Mouse (Mus musculus): ENCODE results near the gene Csnk2a1. TPM values are rescaled to one million over a fixed set of nuclear protein-coding genes. Genes with fewer than 3 reads are reported as not detected.

Gene Csnk2a1
- polyA plus RNA-seq, 1 experiment from 2014 or later, result 87.0 TPM

DNA sequence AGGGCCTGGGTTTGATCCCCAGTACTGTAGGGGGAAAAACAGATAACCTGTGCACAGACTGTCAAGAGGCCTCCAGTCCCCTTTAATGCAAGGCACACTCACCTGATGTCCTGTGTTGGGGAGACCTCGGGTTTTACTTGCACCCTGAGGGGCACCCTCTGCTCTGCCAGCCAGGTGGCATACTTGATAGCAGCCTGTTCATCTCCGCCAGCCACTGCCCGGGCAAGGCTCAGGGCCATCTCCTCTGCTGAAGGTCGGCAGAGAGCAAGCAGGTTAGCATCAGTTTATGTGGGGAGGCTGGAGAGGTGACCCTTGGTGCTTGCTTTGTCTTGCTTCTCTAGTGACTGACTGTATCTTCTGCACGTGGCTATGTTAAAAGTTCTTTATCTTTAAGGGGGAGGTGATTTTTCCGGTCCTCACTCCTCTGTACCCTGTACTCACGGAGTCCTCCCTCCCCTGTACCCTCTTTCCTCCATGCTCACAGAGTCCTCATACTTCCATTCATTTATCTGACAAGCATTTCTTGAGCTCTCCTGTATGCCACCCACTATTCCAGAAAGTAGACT lies 104.3 kb downstream of the Csnk2a1 start:
- Histone ChIP-seq H3K9me3 (no peaks in the 10 kb centered on the region), H3K4me2 (replicated peaks) (peak overlapping the region; percentile 80), H3K4me1 (peaks cover 15% of the 10 kb centered on the region), H3K27me3 (replicated peaks) (no peaks in the 10 kb centered on the region), H3K4me3 (no peak overlapping the region), H3K36me3 (peaks cover 30% of the 10 kb centered on the region), H3K27ac (no peak overlapping the region), H3K9ac (peak overlapping the region; percentile 83; the same call in 1 of the 2 replicates)
- 74% methylated on average over 7 of the region's 7 CpGs for WGBS
- no peak for ATAC-seq (ENCODE audit: low FRiP score, low read depth)

Other genes starting within 250 kb of the Csnk2a1 start
- gene Fam110a, start 246.6 kb upstream of the Csnk2a1 start, polyA plus RNA-seq (2016; fragmentation: Nextera tagmentation; extraction: Ambion mirVana), result 91.5 and 94.3 TPM in 2 replicates
- gene Slc52a3, start 230.3 kb upstream of the Csnk2a1 start, polyA plus RNA-seq (2016; fragmentation: Nextera tagmentation; extraction: Ambion mirVana), result 1.1 and 1.3 TPM in 2 replicates
- 34.5 and 35.4 TPM in 2 replicates for gene Scrt2, start 145.3 kb upstream of the Csnk2a1 start, polyA plus RNA-seq (2016; fragmentation: Nextera tagmentation; extraction: Ambion mirVana)
- gene Srxn1, start 121.3 kb upstream of the Csnk2a1 start, polyA plus RNA-seq (2016; fragmentation: Nextera tagmentation; extraction: Ambion mirVana), result 19.5 and 20.2 TPM in 2 replicates
- 22.6 and 26.3 TPM in 2 replicates for gene Tcf15, start 83.3 kb upstream of the Csnk2a1 start, polyA plus RNA-seq (2016; fragmentation: Nextera tagmentation; extraction: Ambion mirVana)
- gene Tbc1d20, start 67.0 kb downstream of the Csnk2a1 start, polyA plus RNA-seq (2016; fragmentation: Nextera tagmentation; extraction: Ambion mirVana), result 40.0 and 40.4 TPM in 2 replicates
- gene Rbck1, start 105.8 kb downstream of the Csnk2a1 start, polyA plus RNA-seq (2016; fragmentation: Nextera tagmentation; extraction: Ambion mirVana), result 87.0 and 90.6 TPM in 2 replicates
- gene Trib3, start 117.2 kb downstream of the Csnk2a1 start, polyA plus RNA-seq (2016; fragmentation: Nextera tagmentation; extraction: Ambion mirVana), result 2.3 and 2.4 TPM in 2 replicates
- gene Nrsn2, start 149.8 kb downstream of the Csnk2a1 start, polyA plus RNA-seq (2016; fragmentation: Nextera tagmentation; extraction: Ambion mirVana), result 14.7 and 16.5 TPM in 2 replicates
- 18.5 and 18.9 TPM in 2 replicates for gene Sox12, start 171.2 kb downstream of the Csnk2a1 start, polyA plus RNA-seq (2016; fragmentation: Nextera tagmentation; extraction: Ambion mirVana)
- 47.9 and 49.8 TPM in 2 replicates for gene Zcchc3, start 188.2 kb downstream of the Csnk2a1 start, polyA plus RNA-seq (2016; fragmentation: Nextera tagmentation; extraction: Ambion mirVana)
- gene 6820408C15Rik, start 188.7 kb downstream of the Csnk2a1 start, polyA plus RNA-seq (2016; fragmentation: Nextera tagmentation; extraction: Ambion mirVana), result 0.53 and 0.61 TPM in 2 replicates
- gene Defb23, start 237.8 kb downstream of the Csnk2a1 start, polyA plus RNA-seq (2016; fragmentation: Nextera tagmentation; extraction: Ambion mirVana), result not detected in 2 replicates

Measured in neural tube, embryonic 12.5 days (tissue).